Mouse (Mus musculus): ENCODE results near the gene Rcvrn. TPM values are rescaled to one million over a fixed set of nuclear protein-coding genes. Genes with fewer than 3 reads are reported as not detected.

Rcvrn gene
- not detected in 2 replicates for polyA plus RNA-seq (2015; fragmentation: Nextera tagmentation; extraction: Ambion mirVana)

DNA sequence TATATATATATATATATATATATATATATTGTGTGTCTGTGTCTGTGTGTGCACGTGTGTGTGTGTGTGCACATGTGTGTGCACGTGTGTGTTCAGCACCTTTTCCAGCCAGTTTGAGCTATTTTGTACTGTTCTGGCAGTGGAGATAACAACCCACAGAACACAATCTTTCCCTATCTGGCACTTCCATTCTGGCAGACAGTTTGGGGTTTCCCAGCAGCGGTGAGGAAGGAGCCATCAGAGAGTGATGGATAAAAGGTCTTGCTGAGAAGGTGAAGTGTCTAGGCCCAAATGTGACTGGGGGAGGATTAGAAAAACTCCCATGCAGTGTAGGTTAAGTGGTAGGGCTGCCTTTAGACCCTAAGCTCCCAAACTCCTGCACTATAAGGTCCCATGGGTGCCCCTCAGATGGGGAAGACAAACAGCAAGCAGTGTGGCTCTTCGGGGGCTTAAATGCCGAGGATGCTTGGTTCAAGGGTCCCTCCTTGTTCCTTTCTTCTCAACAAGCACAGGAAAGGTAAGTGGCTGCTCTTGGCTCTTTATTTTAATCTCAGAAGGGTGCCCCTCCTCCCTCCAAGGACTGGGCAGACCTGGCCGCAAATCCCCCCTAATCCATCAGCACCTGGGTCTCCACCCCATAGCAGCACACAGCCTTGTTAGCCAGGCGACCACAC lies at the start of gene Rcvrn:
TSS of gene Rcvrn (plus strand) at position 624 of the 674 bp plus-strand sequence.
- H3K36me3 ChIP-seq: no peaks in the 10 kb centered on the region
- no peak for ATAC-seq (replicated peaks)
- no peak within 1 kb of the TSS for H3K4me3 ChIP-seq
- WGBS: 69% methylated on average over 7 of the region's 7 CpGs
- H3K9ac ChIP-seq (replicated peaks): no peak within 1 kb of the TSS
- H3K27me3 ChIP-seq: no peaks in the 10 kb centered on the region
- H3K4me2 ChIP-seq (replicated peaks): no peak within 1 kb of the TSS
- no peak within 1 kb of the TSS for H3K27ac ChIP-seq (replicated peaks)
- no peaks in the 10 kb centered on the region for H3K4me1 ChIP-seq
- no peaks in the 10 kb centered on the region for H3K9me3 ChIP-seq

DNA sequence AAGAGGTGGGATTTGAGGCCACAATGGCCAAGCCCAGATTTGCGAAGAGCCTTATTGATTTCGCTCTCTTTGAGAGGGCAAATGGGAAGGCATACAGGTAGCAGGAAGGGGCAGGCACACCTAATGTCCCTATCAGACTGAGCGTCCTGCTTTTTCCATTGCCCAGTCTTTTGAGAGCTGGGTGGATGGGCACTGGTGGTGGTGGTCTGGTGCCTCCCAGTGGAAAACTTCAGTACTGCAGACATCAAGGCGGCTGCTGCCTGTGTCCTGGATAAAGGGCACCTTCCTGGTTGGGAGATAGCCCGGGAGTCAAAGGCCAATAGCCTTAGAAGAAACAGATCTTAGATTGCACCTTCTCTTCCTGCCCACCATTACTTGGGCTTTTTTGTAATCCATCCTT lies 47.4 kb upstream of the Rcvrn start:
- no peak overlapping the region for H3K27ac ChIP-seq (replicated peaks)
- no peak overlapping the region for H3K9ac ChIP-seq (replicated peaks)
- no peak overlapping the region for H3K4me2 ChIP-seq (replicated peaks)
- WGBS: 34% methylated on average over 5 of the region's 5 CpGs
- no peak overlapping the region for H3K4me3 ChIP-seq
- H3K36me3 ChIP-seq: no peaks in the 10 kb centered on the region
- H3K27me3 ChIP-seq: no peaks in the 10 kb centered on the region
- H3K9me3 ChIP-seq: no peaks in the 10 kb centered on the region
- 0 out of 2 replicates have a peak, but pooled peaks have one; percentile 24 for ATAC-seq (replicated peaks)
- H3K4me1 ChIP-seq: peaks cover 8% of the 10 kb centered on the region

DNA sequence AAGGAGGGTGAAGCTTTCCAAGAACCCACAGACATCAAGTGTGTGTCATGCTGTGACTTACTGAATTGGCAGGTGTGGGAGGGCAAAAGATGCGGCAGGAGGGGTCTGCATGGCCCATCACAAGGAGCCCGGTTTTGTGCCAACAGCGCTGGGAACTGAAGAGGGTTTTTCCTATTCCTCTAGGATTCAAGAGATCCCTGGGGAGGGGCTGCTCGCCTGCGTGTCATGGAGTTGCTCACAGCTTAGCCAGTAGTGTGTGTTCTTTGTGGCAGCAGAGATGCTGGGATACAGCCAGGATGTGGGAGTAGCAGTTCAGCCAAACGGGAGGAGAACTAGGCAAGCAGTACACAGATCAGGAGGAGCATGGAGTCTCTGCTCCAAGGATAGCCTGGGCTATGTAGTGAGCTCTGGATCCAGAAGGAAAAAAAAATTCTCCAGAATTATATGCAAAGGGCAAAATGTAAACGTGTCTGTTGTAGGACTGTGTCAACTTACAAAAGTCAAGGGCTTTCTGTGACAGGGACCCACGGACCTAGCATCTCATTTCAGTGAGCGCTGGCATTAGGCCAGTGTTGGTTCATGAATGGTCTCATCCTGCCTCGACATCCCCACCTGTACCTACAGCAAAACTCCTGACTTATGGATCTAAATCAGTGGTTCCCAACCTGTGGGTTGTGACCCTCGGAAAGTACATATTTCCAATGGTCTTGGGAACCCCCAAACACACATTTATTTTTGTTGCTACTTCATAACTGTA lies 46.3 kb upstream of the Rcvrn start:
- peaks cover 11% of the 10 kb centered on the region for H3K4me1 ChIP-seq
- H3K27me3 ChIP-seq: no peaks in the 10 kb centered on the region
- 69% methylated on average over 11 of the region's 11 CpGs for WGBS
- H3K4me2 ChIP-seq (replicated peaks): no peak overlapping the region
- no peak overlapping the region for H3K9ac ChIP-seq (replicated peaks)
- H3K4me3 ChIP-seq: no peak overlapping the region
- no peaks in the 10 kb centered on the region for H3K36me3 ChIP-seq
- no peak overlapping the region for H3K27ac ChIP-seq (replicated peaks)
- ATAC-seq (replicated peaks): peak; percentile 39
- H3K9me3 ChIP-seq: no peaks in the 10 kb centered on the region

DNA sequence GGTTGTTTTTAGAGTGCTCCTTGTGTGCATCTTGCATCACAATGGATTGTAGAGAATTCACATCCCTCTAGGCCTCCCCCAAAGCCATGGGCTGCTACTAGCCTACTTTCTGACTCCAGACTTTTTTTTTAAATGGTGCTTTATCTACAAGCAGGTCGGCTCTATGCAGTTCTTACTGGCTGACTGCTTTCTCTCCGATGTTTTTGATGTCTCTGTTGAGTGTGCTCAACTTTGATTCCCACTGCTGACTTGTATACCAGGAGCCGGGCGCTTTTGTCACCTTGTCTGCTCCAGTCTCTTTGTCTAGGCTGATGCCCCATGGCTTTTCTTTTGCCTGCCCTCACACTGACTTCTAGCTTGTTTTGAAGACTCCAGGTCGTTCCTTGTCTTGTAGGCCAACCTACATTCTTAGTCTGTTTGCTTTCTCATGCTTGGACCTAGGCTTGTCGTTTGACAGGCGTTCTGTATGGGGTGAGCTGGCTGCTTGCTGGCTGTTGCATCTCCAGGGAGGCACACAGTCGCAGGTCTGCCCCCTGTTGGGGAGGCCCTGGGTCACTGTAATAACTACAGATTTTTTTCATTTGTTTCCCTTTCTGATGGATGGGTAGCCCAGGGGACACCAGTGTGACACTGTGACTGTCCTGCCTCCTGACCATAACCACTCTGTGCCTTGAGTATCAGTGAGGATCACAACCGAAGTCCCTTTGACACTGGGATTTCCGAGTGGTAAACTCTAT lies 45.0 kb upstream of the Rcvrn start:
- H3K36me3 ChIP-seq: no peaks in the 10 kb centered on the region
- 50% methylated on average over 10 of the region's 10 CpGs for WGBS
- H3K27ac ChIP-seq (replicated peaks): no peak overlapping the region
- H3K4me1 ChIP-seq: peaks cover 18% of the 10 kb centered on the region
- no peak overlapping the region for H3K4me2 ChIP-seq (replicated peaks)
- H3K4me3 ChIP-seq: no peak overlapping the region
- H3K9ac ChIP-seq (replicated peaks): no peak overlapping the region
- H3K27me3 ChIP-seq: no peaks in the 10 kb centered on the region
- H3K9me3 ChIP-seq: no peaks in the 10 kb centered on the region
- no peak for ATAC-seq (replicated peaks)

DNA sequence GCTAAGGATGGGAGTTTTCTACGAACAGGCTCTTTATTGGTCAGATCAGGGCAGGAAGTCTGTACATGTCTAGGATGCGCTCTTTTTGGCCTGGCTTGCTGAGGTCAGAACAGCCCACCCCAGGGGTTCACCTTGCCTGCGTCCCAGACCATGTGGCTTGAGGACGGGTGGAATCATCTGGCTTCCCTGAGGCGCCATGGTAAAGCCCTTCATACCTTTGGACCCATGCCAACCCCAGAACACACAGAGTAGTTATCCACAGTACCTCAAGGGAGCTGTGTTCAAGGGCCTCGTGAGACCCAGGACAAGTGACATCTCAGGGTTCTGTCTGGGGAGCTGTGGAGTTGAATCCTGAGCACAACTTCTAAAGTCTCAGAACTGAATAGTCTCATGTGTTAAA lies 43.4 kb upstream of the Rcvrn start:
- no peak overlapping the region for H3K9ac ChIP-seq (replicated peaks)
- H3K36me3 ChIP-seq: no peaks in the 10 kb centered on the region
- 70% methylated on average over 6 of the region's 6 CpGs for WGBS
- H3K4me2 ChIP-seq (replicated peaks): no peak overlapping the region
- no peaks in the 10 kb centered on the region for H3K27me3 ChIP-seq
- no peak for ATAC-seq (replicated peaks)
- H3K4me3 ChIP-seq: no peak overlapping the region
- H3K9me3 ChIP-seq: no peaks in the 10 kb centered on the region
- H3K27ac ChIP-seq (replicated peaks): no peak overlapping the region
- peaks cover 28% of the 10 kb centered on the region for H3K4me1 ChIP-seq

DNA sequence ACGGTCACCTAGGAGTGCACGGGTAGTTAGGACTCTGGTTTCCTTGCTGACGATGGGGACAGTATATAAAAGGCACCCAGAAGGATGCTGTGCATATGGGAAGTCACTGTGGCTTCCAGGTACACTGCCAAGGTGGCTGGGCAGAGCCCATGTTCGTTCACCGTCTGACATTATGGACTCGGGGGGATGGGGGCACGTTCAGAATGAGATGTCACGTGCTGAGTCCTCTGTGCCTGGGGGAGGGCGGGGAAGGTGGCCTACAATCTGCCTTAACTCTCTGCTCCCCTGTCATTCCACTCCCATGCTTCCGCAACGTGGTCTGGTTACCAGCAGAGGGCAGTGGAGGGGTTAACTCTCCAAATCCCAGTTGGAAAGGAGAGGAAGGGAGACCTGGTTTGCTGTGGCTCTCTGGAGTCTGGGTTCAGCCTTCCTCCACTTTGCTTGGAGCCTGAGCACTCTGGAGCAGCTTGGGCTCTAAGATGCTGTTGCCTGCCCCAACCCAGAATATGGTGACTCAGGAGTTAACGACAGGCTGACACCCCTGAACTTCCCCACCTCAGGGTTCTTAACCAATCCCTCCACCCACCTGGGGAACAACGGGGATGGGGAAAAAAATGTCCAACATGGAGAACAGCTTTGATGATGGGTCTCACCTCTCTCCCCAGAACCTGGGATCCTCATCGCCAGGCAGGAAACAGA lies 42.8 kb upstream of the Rcvrn start:
- Histone ChIP-seq H3K27ac (replicated peaks) (no peak overlapping the region), H3K27me3 (no peaks in the 10 kb centered on the region), H3K4me3 (no peak overlapping the region), H3K4me2 (replicated peaks) (no peak overlapping the region), H3K9me3 (no peaks in the 10 kb centered on the region), H3K9ac (replicated peaks) (no peak overlapping the region), H3K36me3 (no peaks in the 10 kb centered on the region), H3K4me1 (peaks cover 30% of the 10 kb centered on the region)
- ATAC-seq (replicated peaks): 0 out of 2 replicates have a peak, but pooled peaks have one; percentile 5
- 16% methylated on average over 14 of the region's 14 CpGs for WGBS

DNA sequence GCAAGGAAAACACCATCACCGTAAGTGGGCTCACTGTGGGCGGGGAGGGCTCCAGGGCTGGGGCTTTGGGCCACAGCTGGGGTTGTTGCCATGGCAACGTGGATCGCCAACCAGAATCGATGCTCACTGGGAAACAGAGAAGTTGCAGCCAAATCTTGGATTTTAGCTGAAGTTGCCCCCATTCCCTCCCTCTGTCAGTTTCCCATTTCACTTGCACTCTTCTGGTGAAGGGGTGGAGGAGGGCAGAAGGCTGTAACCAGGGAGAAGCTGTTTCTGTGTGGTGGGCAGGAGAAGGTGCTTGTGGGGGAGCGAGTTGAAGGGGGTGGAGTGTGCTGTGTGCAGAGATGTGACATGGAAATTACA lies 42.3 kb upstream of the Rcvrn start:
- ATAC-seq (replicated peaks): no peak
- Histone ChIP-seq H3K9ac (replicated peaks) (no peak overlapping the region), H3K36me3 (no peaks in the 10 kb centered on the region), H3K4me1 (peaks cover 33% of the 10 kb centered on the region), H3K4me3 (no peak overlapping the region), H3K27me3 (no peaks in the 10 kb centered on the region), H3K9me3 (no peaks in the 10 kb centered on the region), H3K27ac (replicated peaks) (no peak overlapping the region), H3K4me2 (replicated peaks) (no peak overlapping the region)
- 31% methylated on average over 6 of the region's 6 CpGs for WGBS

DNA sequence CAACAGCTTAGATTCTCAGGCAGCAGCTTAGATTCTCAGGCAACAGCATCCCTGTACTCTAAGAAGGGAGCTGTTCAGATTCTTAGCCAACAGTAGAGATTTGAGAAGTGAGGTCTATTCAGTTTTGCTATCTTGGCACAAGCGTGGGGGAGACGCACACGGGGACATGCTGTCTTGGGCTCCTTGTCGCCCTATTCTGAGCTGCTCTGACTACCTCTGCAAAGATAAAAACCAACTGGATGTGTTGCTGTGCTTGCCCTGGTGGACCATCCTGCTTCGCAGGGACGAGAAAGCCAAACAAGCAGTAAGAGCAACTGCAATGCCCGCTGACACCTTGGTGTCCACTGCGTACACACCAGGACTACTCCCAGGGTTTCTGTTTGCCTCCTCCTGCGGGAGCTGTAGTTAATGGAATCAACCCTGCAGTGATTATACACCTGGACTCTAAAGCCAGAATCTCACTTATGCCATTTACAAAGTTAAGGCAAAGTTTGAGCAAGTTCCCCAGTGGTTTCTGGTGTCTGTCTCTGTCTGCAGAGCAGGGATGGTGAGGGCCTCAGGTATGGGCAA lies 41.5 kb upstream of the Rcvrn start:
- H3K9me3 ChIP-seq: no peaks in the 10 kb centered on the region
- no peak overlapping the region for H3K4me2 ChIP-seq (replicated peaks)
- ATAC-seq (replicated peaks): no peak
- no peaks in the 10 kb centered on the region for H3K36me3 ChIP-seq
- H3K27ac ChIP-seq (replicated peaks): no peak overlapping the region
- no peak overlapping the region for H3K9ac ChIP-seq (replicated peaks)
- no peaks in the 10 kb centered on the region for H3K27me3 ChIP-seq
- WGBS: 91% methylated on average over 9 of the region's 9 CpGs
- peaks cover 33% of the 10 kb centered on the region for H3K4me1 ChIP-seq
- H3K4me3 ChIP-seq: no peak overlapping the region

DNA sequence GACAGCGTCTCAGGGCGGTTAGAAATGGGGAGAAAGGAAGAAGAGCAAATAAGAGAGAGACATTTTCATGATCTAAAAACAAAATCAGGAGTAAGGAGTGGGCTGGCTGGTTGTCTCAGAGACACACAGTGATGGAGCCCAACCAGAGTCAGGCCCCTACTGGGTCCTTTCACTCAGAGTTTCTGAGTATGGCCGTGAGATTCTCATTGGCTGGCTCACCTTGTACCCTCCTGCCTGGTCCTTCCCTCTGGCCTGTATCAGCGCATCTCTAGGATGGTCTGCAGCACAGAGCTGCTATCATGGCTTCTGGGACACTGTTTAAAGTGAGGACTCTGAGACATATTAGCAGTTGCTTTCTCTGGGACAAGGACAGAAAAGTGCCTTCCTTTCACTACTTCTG lies 40.6 kb upstream of the Rcvrn start:
- H3K36me3 ChIP-seq: no peaks in the 10 kb centered on the region
- H3K9ac ChIP-seq (replicated peaks): no peak overlapping the region
- H3K4me2 ChIP-seq (replicated peaks): no peak overlapping the region
- no peaks in the 10 kb centered on the region for H3K27me3 ChIP-seq
- no peak for ATAC-seq (replicated peaks)
- 79% methylated on average over 4 of the region's 4 CpGs for WGBS
- no peak overlapping the region for H3K4me3 ChIP-seq
- peak overlapping the region; percentile 12; the same call in 1 of the 2 replicates for H3K27ac ChIP-seq (replicated peaks)
- no peaks in the 10 kb centered on the region for H3K9me3 ChIP-seq
- H3K4me1 ChIP-seq: peaks cover 33% of the 10 kb centered on the region

DNA sequence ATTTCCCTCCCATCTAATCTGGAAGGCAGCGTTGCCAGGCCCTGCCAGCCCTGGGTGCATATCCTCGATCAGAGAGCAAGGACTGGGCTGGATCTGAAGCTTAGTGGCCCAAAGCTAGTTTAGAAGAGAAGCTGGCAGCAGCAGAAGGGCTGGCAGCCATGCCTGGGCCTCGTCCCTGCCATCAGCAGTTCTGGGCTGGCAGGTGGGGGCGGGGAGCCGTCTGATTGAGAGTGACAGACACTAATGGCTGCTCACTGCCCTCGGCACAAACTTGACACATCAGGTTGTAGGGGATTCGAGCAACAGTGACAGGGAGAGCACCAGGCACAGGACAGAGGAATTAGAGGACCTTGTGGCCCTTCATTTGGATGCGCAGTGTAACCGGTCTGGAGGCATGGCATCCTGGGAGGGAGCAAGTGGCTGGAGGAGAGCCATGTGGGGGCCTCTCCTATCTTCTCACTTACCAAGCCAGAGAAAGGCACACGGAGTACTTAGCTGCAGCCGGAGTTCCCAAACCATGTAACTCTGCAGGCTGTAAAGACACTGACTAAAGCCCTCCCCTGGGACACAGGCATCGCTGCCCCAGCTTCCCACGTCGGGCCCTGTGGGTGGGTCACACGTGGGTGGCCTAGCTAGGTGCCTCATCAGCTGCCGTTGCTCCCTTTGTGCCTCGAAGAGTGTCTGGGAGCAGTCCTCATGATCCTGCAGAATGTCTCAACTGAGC lies 39.7 kb upstream of the Rcvrn start:
- peak overlapping the region; percentile 12; the same call in 1 of the 2 replicates for H3K27ac ChIP-seq (replicated peaks)
- no peak overlapping the region for H3K9ac ChIP-seq (replicated peaks)
- WGBS: 58% methylated on average over 17 of the region's 17 CpGs
- no peaks in the 10 kb centered on the region for H3K36me3 ChIP-seq
- peaks cover 33% of the 10 kb centered on the region for H3K4me1 ChIP-seq
- no peak overlapping the region for H3K4me2 ChIP-seq (replicated peaks)
- H3K27me3 ChIP-seq: no peaks in the 10 kb centered on the region
- no peak overlapping the region for H3K4me3 ChIP-seq
- H3K9me3 ChIP-seq: no peaks in the 10 kb centered on the region
- ATAC-seq (replicated peaks): no peak

DNA sequence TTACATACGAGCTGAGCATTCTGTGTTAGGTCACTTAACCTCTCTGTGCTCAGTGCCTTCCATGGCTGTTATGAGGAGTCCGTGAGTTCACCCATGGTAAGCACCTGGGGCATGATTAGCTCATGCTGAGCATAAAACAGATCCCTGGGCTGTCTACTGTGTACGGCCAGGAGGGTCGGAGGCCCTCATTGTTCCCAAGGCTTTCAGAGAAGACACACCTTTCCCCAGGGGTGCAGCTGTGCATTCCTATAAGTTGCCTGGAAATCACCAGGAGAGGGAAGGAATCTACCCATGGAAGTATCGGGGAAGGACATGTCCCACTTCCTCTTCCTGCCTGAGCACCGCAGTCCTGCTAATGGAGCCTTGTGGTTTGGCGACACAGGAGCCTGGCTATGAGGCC lies 38.8 kb upstream of the Rcvrn start:
- Histone ChIP-seq H3K9me3 (no peaks in the 10 kb centered on the region), H3K27me3 (no peaks in the 10 kb centered on the region), H3K27ac (replicated peaks) (no peak overlapping the region), H3K4me1 (peaks cover 33% of the 10 kb centered on the region), H3K36me3 (no peaks in the 10 kb centered on the region), H3K9ac (replicated peaks) (no peak overlapping the region), H3K4me3 (no peak overlapping the region), H3K4me2 (replicated peaks) (no peak overlapping the region)
- 86% methylated on average over 7 of the region's 7 CpGs for WGBS
- ATAC-seq (replicated peaks): no peak

All from forebrain, embryonic 15.5 days (tissue).